In genomic region chr11:74828965-74829550, GRCm38 (mm10) we compare ENCODE assay signal across 8 mouse cellular contexts. TPM values are rescaled to one million over a fixed set of nuclear protein-coding genes. Genes with fewer than 3 reads are reported as not detected.
A peak's percentile ranks its signal among the peaks of the same experiment; 100 is the strongest.
DNase-seq lines count a peak whose midpoint lies in the region; ATAC-seq and TF ChIP-seq lines count a peak whose summit lies in the region.

No protein-coding gene starts in this region.

- peaks cover 54% of the 10 kb centered on the region for H3K4me1 ChIP-seq in kidney, embryonic 15.5 days
- H3K4me1 ChIP-seq in bone marrow, adult 2 months (ENCODE audit: control insufficient read depth, insufficient read depth, low read length), result peaks cover 10% of the 10 kb centered on the region
- H3K4me1 ChIP-seq in hindbrain, embryonic 10.5 days (replicated peaks), result peaks cover 39% of the 10 kb centered on the region
- peaks cover 30% of the 10 kb centered on the region for H3K4me1 ChIP-seq in midbrain, embryonic 13.5 days (replicated peaks)

- peak overlapping the region; percentile 92 for H3K4me2 ChIP-seq in kidney, embryonic 15.5 days
- peak overlapping the region; percentile 88 for H3K4me2 ChIP-seq in midbrain, embryonic 13.5 days (replicated peaks)

- no peaks in the 10 kb centered on the region; the same call in 1 of the 2 replicates for H3K36me3 ChIP-seq in kidney, embryonic 15.5 days
- H3K36me3 ChIP-seq in hindbrain, embryonic 10.5 days, result 0 out of 2 replicates have a peak, but pooled peaks cover 4% of the 10 kb centered on the region
- peaks cover 7% of the 10 kb centered on the region; the same call in 1 of the 2 replicates for H3K36me3 ChIP-seq in midbrain, embryonic 13.5 days

- no peaks in the 10 kb centered on the region for H3K27me3 ChIP-seq in kidney, embryonic 15.5 days
- H3K27me3 ChIP-seq in hindbrain, embryonic 10.5 days (ENCODE audit: insufficient read depth, poor library complexity, severe bottlenecking), result peaks cover 8% of the 10 kb centered on the region; the same call in 1 of the 2 replicates
- no peaks in the 10 kb centered on the region for H3K27me3 ChIP-seq in midbrain, embryonic 13.5 days

- no peak for DNase-seq in kidney, postnatal 4 days
- no peak for DNase-seq in hindbrain, embryonic 10.5 days (ENCODE audit: low spot score)
- no peak for DNase-seq in frontal cortex, adult 2 months (ENCODE audit: extremely low spot score in 1 of 2, low spot score in 1 of 2)
- no peak for DNase-seq in adrenal gland, postnatal 4 days (ENCODE audit: low spot score in 2 of 2)
- DNase-seq in left cerebral cortex, postnatal 25 days (ENCODE audit: low spot score in 2 of 2), result no peak

- WGBS in kidney, embryonic 15.5 days, result 11% methylated on average over 11 of the region's 11 CpGs
- 25% methylated on average over 11 of the region's 11 CpGs for WGBS in bone marrow, adult 2 months
- 15% methylated on average over 11 of the region's 11 CpGs for WGBS in hindbrain, embryonic 10.5 days
- 15% methylated on average over 11 of the region's 11 CpGs for WGBS in midbrain, embryonic 13.5 days

- peak overlapping the region; percentile 90 for H3K4me3 ChIP-seq in kidney, embryonic 15.5 days (replicated peaks)
- H3K4me3 ChIP-seq in bone marrow, adult 2 months (replicated peaks; ENCODE audit: control insufficient read depth, low read depth, low read length), result peak overlapping the region; percentile 48
- H3K4me3 ChIP-seq in hindbrain, embryonic 10.5 days, result peak overlapping the region; percentile 94
- peak overlapping the region; percentile 97 for H3K4me3 ChIP-seq in midbrain, embryonic 13.5 days (replicated peaks)

- no peak for TF ChIP-seq POLR2A in bone marrow, adult 2 months (IDR thresholded peaks at IDR 0.05; ENCODE audit: borderline replicate concordance, control insufficient read depth, low read depth, low read length)

- no peak for TF ChIP-seq CTCF in bone marrow, adult 2 months (IDR thresholded peaks at IDR 0.05; ENCODE audit: control insufficient read depth, insufficient read depth, low read length)

- intact Hi-C loops in left cerebral cortex, postnatal 25 days (cut with DNase I), result no loop called here

- peak overlapping the region; percentile 43; the same call in 1 of the 2 replicates for H3K9ac ChIP-seq in kidney, embryonic 15.5 days
- H3K9ac ChIP-seq in midbrain, embryonic 13.5 days (replicated peaks), result peak overlapping the region; percentile 54

- ATAC-seq in kidney, embryonic 15.5 days (replicated peaks; ENCODE audit: low FRiP score), result no peak
- ATAC-seq in midbrain, embryonic 13.5 days, result no peak

- H3K9me3 ChIP-seq in kidney, embryonic 15.5 days (replicated peaks), result no peaks in the 10 kb centered on the region
- H3K9me3 ChIP-seq in hindbrain, embryonic 10.5 days, result no peaks in the 10 kb centered on the region
- no peaks in the 10 kb centered on the region for H3K9me3 ChIP-seq in midbrain, embryonic 13.5 days

- peak overlapping the region; percentile 97 for H3K27ac ChIP-seq in kidney, embryonic 15.5 days
- peak overlapping the region; percentile 85 for H3K27ac ChIP-seq in bone marrow, adult 2 months (ENCODE audit: control insufficient read depth, insufficient read depth, low read depth, low read length, poor library complexity)
- peak overlapping the region; percentile 93 for H3K27ac ChIP-seq in hindbrain, embryonic 10.5 days
- peak overlapping the region; percentile 95; the same call in 1 of the 2 replicates for H3K27ac ChIP-seq in midbrain, embryonic 13.5 days

RNA-seq across cellular contexts. Expression of gene Mnt, which starts 1.7 kb away (rescaled TPM):
- 5.0 and 5.7 TPM in 2 replicates for polyA plus RNA-seq in kidney, embryonic 15.5 days (2015; fragmentation: Nextera tagmentation; extraction: Ambion mirVana)
- polyA plus RNA-seq in bone marrow, adult 2 months (2011; ENCODE audit: insufficient read depth, insufficient read length, low replicate concordance, missing spikeins), result 9.6 and 20.3 TPM in 2 replicates
- polyA plus RNA-seq in hindbrain, embryonic 10.5 days (2016; fragmentation: Nextera tagmentation; extraction: Ambion mirVana), result 5.4 and 7.4 TPM in 2 replicates
- polyA plus RNA-seq in midbrain, embryonic 13.5 days (2015; fragmentation: Nextera tagmentation; extraction: Ambion mirVana), result 8.4 and 9.1 TPM in 2 replicates
- 18.2 and 20.8 TPM in 2 replicates for polyA plus RNA-seq in frontal cortex, adult 2 months (2012; rRNA removed)
- total RNA-seq in adrenal gland, postnatal 4 days (2021), result 10 to 100 TPM; 29.0 to 35.9 TPM
- total RNA-seq in left cerebral cortex, postnatal 25 days (2021), result 10 to 100 TPM; 27.4 to 29.3 TPM

RNA-seq across cellular contexts. Expression of gene Mettl16, which starts 58.4 kb away (rescaled TPM):
- polyA plus RNA-seq in kidney, embryonic 15.5 days (2015; fragmentation: Nextera tagmentation; extraction: Ambion mirVana), result 54.8 and 55.4 TPM in 2 replicates
- polyA plus RNA-seq in bone marrow, adult 2 months (2011; ENCODE audit: insufficient read depth, insufficient read length, low replicate concordance, missing spikeins), result 5.4 and 8.4 TPM in 2 replicates
- polyA plus RNA-seq in hindbrain, embryonic 10.5 days (2016; fragmentation: Nextera tagmentation; extraction: Ambion mirVana), result 47.5 and 70.2 TPM in 2 replicates
- 55.2 and 56.4 TPM in 2 replicates for polyA plus RNA-seq in midbrain, embryonic 13.5 days (2015; fragmentation: Nextera tagmentation; extraction: Ambion mirVana)
- 15.2 and 15.9 TPM in 2 replicates for polyA plus RNA-seq in frontal cortex, adult 2 months (2012; rRNA removed)
- total RNA-seq in adrenal gland, postnatal 4 days (2021), result 10 to 100 TPM; 19.0 to 19.9 TPM
- total RNA-seq in left cerebral cortex, postnatal 25 days (2021), result 10 to 100 TPM; 27.7 to 30.3 TPM
